Comparison of ENCODE assay signal across 13 mouse cellular contexts in the genomic region with DNA sequence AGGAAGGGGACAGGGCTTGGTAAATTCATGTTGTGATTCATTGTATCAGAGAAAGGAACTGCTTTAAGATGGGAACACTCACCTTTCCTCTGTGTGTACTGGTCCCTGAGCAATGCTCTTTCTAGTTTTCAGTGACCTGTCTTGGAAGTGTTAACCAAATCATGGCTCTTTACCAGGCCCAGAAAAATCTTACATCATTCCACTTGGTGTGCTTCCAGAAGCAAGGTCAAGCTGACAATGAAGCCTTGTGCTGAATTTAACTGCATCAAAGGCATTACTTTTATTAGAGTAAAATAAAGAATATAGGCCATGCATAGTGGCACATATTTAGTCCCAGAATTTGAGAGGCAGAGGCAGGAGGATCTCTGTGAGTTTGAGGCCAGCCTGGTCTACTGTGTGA.
"Had no signal": no experiment of that assay in that cellular context is flagged by ENCODE, and none has a peak within 500 bp of the region (broad histone marks: within the 10 kb centered on the region; RNA-seq: fewer than 3 reads in every experiment).

No protein-coding gene starts in this region.

- H3K9me3 ChIP-seq: limb, embryonic 13.5 days; midbrain, embryonic 10.5 days; neural tube, embryonic 15.5 days had no signal

- H3K27ac ChIP-seq: limb, embryonic 13.5 days; midbrain, embryonic 10.5 days; neural tube, embryonic 15.5 days; stomach, postnatal 0 days had no signal

- H3K4me3 ChIP-seq: limb, embryonic 13.5 days; midbrain, embryonic 10.5 days; myocyte; neural tube, embryonic 15.5 days had no signal

- H3K9ac ChIP-seq: limb, embryonic 13.5 days; lung, embryonic 14.5 days; neural tube, embryonic 15.5 days had no signal

- H3K4me2 ChIP-seq: limb, embryonic 13.5 days; liver, embryonic 11.5 days; lung, embryonic 14.5 days; neural tube, embryonic 15.5 days had no signal

- H3K36me3 ChIP-seq: limb, embryonic 13.5 days; midbrain, embryonic 10.5 days; neural tube, embryonic 15.5 days had no signal

- H3K4me1 ChIP-seq: limb, embryonic 13.5 days; midbrain, embryonic 10.5 days; neural tube, embryonic 15.5 days had no signal

- DNase-seq: kidney, postnatal 36 days; lung, embryonic 14.5 days; lung, postnatal 10 days; lung, postnatal 4 days; midbrain, embryonic 14.5 days; thymus, adult 18-20 months; thymus, postnatal 14 days had no signal

- H3K27me3 ChIP-seq: limb, embryonic 13.5 days; neural tube, embryonic 15.5 days had no signal
